Mouse (Mus musculus) lung, embryonic 14.5 days (tissue): ENCODE results near the gene Mfsd4a. TPM values are rescaled to one million over a fixed set of nuclear protein-coding genes. Genes with fewer than 3 reads are reported as not detected.

ENCODE experiments used
- ATAC-seq: fragments of 200-750 bp; cut with Nextera tagmentation; 2 replicates; pipeline ENCODE4 v1.8.0; 2017; ENCODE audit warnings: mild to moderate bottlenecking, moderate TSS enrichment, moderate library complexity; ENCODE audit not compliant: insufficient read depth
- DNase-seq: peaks from one replicate; pipeline ENCODE4 v3.0.0-alpha.2; 2015
- H3K27ac ChIP-seq: fragments of 300-500 bp; sonication (generic); 2 replicates; pipeline ENCODE4 v1.5.1; 2014; ENCODE audit warnings: low read depth, mild to moderate bottlenecking, moderate library complexity
- H3K27me3 ChIP-seq: fragments of 300-500 bp; sonication (generic); 2 replicates; pipeline ENCODE4 v1.6.1; 2014; ENCODE audit warnings: low read length, control low read depth; ENCODE audit not compliant: insufficient read depth
- H3K36me3 ChIP-seq: fragments of 300-500 bp; sonication (generic); 2 replicates; pipeline ENCODE4 v1.6.1; 2014; ENCODE audit warnings: control low read depth; ENCODE audit not compliant: insufficient read depth
- H3K4me1 ChIP-seq: fragments of 300-500 bp; sonication (generic); 2 replicates; pipeline ENCODE4 v1.6.1; 2014; ENCODE audit warnings: antibody characterized with exemption, control low read depth; ENCODE audit not compliant: insufficient read depth
- H3K4me2 ChIP-seq: fragments of 300-500 bp; sonication (generic); 2 replicates; pipeline ENCODE4 v1.6.1; 2014; ENCODE audit warnings: mild to moderate bottlenecking
- H3K4me3 ChIP-seq: fragments of 300-500 bp; sonication (generic); 2 replicates; pipeline ENCODE4 v1.5.1; 2014; ENCODE audit warnings: low read depth, low read length
- H3K9ac ChIP-seq: fragments of 300-500 bp; sonication (generic); 2 replicates; pipeline ENCODE4 v1.6.1; 2014
- H3K9me3 ChIP-seq: fragments of 300-500 bp; sonication (generic); 2 replicates; pipeline ENCODE4 v1.6.1; 2016; ENCODE audit warnings: low read depth, low read length, control low read depth
- CTCF ChIP-seq: IDR thresholded peaks from 2 replicates; pipeline ENCODE4 v1.5.1; 2016; ENCODE audit warnings: antibody characterized with exemption, low read depth
- WGBS: fragments of 180-500 bp; shearing (Covaris S2); extraction: QIAGEN DNeasy Blood & Tissue Kit; methylation state at CpG from one replicate; pipeline ENCODE4 v1.1.7; 2014; 5-methylcytosine and 5-hydroxymethylcytosine counted together
- polyA plus RNA-seq: library from polyadenylated mRNA; unstranded; fragments of >200 nt; fragmentation: Nextera tagmentation; extraction: Ambion mirVana; gene quantifications from 2 replicates; pipeline ENCODE4 v1.2.1, GENCODE M21; 2014

The Mfsd4a gene
- polyA plus RNA-seq, 1 experiment from 2014 or later, result 23.8 TPM

- Histone ChIP-seq H3K9ac (no peak overlapping the region), H3K9me3 (no peaks in the 10 kb centered on the region), H3K4me2 (no peak overlapping the region), H3K4me1 (no peaks in the 10 kb centered on the region), H3K36me3 (peaks cover 63% of the 10 kb centered on the region), H3K27me3 (no peaks in the 10 kb centered on the region), H3K4me3 (no peak overlapping the region), H3K27ac (no peak overlapping the region)
- peak; percentile 42 for TF ChIP-seq CTCF
- ATAC-seq (no peak), DNase-seq (no peak)
- WGBS, result 64% methylated on average over 2 of the region's 2 CpGs
Observed at GRCm38 (mm10) chr1:132030574-132030973, 37.3 kb downstream of the Mfsd4a start.

- H3K9ac ChIP-seq, result no peak overlapping the region
- H3K9me3 ChIP-seq, result no peaks in the 10 kb centered on the region
- H3K36me3 ChIP-seq, result peaks cover 75% of the 10 kb centered on the region
- no peak overlapping the region for H3K4me3 ChIP-seq
- WGBS, result 86% methylated on average over 9 of the region's 9 CpGs
- DNase-seq, result no peak
- no peak overlapping the region for H3K27ac ChIP-seq
- no peaks in the 10 kb centered on the region for H3K4me1 ChIP-seq
- TF ChIP-seq CTCF, result no peak
- no peak overlapping the region for H3K4me2 ChIP-seq
- ATAC-seq, result no peak
- H3K27me3 ChIP-seq, result no peaks in the 10 kb centered on the region
Observed at GRCm38 (mm10) chr1:132028413-132028812, 39.4 kb downstream of the Mfsd4a start.

- Histone ChIP-seq H3K9me3 (no peaks in the 10 kb centered on the region), H3K9ac (no peak overlapping the region), H3K4me2 (no peak overlapping the region), H3K4me3 (no peak overlapping the region), H3K4me1 (no peaks in the 10 kb centered on the region), H3K27me3 (no peaks in the 10 kb centered on the region), H3K36me3 (peaks cover 78% of the 10 kb centered on the region), H3K27ac (no peak overlapping the region)
- no peak for TF ChIP-seq CTCF
- DNase-seq (no peak), ATAC-seq (no peak)
- WGBS, result 84% methylated on average over 5 of the region's 5 CpGs
Observed at GRCm38 (mm10) chr1:132027978-132028377, 39.9 kb downstream of the Mfsd4a start.

GRCm38 (mm10) chr1:132026925-132027646, 40.8 kb downstream of the Mfsd4a start:
- no peaks in the 10 kb centered on the region for H3K27me3 ChIP-seq
- H3K4me2 ChIP-seq, result no peak overlapping the region
- TF ChIP-seq CTCF, result no peak
- ATAC-seq, result no peak
- WGBS, result 88% methylated on average over 11 of the region's 11 CpGs
- no peaks in the 10 kb centered on the region for H3K4me1 ChIP-seq
- H3K27ac ChIP-seq, result no peak overlapping the region
- DNase-seq, result no peak
- H3K36me3 ChIP-seq, result peaks cover 82% of the 10 kb centered on the region
- H3K4me3 ChIP-seq, result no peak overlapping the region
- H3K9me3 ChIP-seq, result no peaks in the 10 kb centered on the region
- no peak overlapping the region for H3K9ac ChIP-seq

GRCm38 (mm10) chr1:132022107-132022506, 45.8 kb downstream of the Mfsd4a start:
- H3K9ac ChIP-seq, result no peak overlapping the region
- H3K4me2 ChIP-seq, result no peak overlapping the region
- no peak overlapping the region for H3K27ac ChIP-seq
- no peaks in the 10 kb centered on the region for H3K4me1 ChIP-seq
- ATAC-seq (no peak), DNase-seq (no peak)
- no peaks in the 10 kb centered on the region for H3K27me3 ChIP-seq
- 80% methylated on average over 3 of the region's 3 CpGs for WGBS
- no peaks in the 10 kb centered on the region for H3K9me3 ChIP-seq
- no peak for TF ChIP-seq CTCF
- H3K36me3 ChIP-seq, result peaks cover 91% of the 10 kb centered on the region
- no peak overlapping the region for H3K4me3 ChIP-seq

GRCm38 (mm10) chr1:132019876-132020275, 48.0 kb downstream of the Mfsd4a start:
- Histone ChIP-seq H3K36me3 (peaks cover 80% of the 10 kb centered on the region), H3K27me3 (no peaks in the 10 kb centered on the region), H3K9me3 (no peaks in the 10 kb centered on the region), H3K4me1 (no peaks in the 10 kb centered on the region), H3K4me3 (no peak overlapping the region), H3K27ac (no peak overlapping the region), H3K9ac (no peak overlapping the region), H3K4me2 (no peak overlapping the region)
- ATAC-seq (no peak), DNase-seq (no peak)
- TF ChIP-seq CTCF, result no peak
- WGBS, result 80% methylated on average over 7 of the region's 7 CpGs

GRCm38 (mm10) chr1:132016691-132017090, 51.2 kb downstream of the Mfsd4a start:
- Histone ChIP-seq H3K4me2 (no peak overlapping the region), H3K4me1 (no peaks in the 10 kb centered on the region), H3K9ac (no peak overlapping the region), H3K27ac (no peak overlapping the region), H3K4me3 (no peak overlapping the region), H3K27me3 (no peaks in the 10 kb centered on the region), H3K9me3 (no peaks in the 10 kb centered on the region), H3K36me3 (peaks cover 60% of the 10 kb centered on the region)
- 94% methylated on average over 1 of the region's 1 CpGs for WGBS
- no peak for TF ChIP-seq CTCF
- DNase-seq (no peak), ATAC-seq (no peak)

GRCm38 (mm10) chr1:132014800-132015199, 53.1 kb downstream of the Mfsd4a start:
- no peaks in the 10 kb centered on the region for H3K27me3 ChIP-seq
- H3K4me1 ChIP-seq, result peaks cover 1% of the 10 kb centered on the region; the same call in 1 of the 2 replicates
- H3K36me3 ChIP-seq, result peaks cover 43% of the 10 kb centered on the region
- H3K9me3 ChIP-seq, result no peaks in the 10 kb centered on the region
- DNase-seq (no peak), ATAC-seq (no peak)
- no peak overlapping the region for H3K27ac ChIP-seq
- peak; percentile 31 for TF ChIP-seq CTCF
- H3K9ac ChIP-seq, result no peak overlapping the region
- no peak overlapping the region for H3K4me3 ChIP-seq
- H3K4me2 ChIP-seq, result no peak overlapping the region
- WGBS, result 78% methylated on average over 1 of the region's 1 CpGs
